Mouse (Mus musculus): Measurements from ENCODE around the gene Casp6. TPM values are rescaled to one million over a fixed set of nuclear protein-coding genes. Genes with fewer than 3 reads are reported as not detected.
A peak's percentile ranks its signal among the peaks of the same experiment; 100 is the strongest.

The Casp6 gene
- total RNA-seq, 2 experiments from 2014 or later, result 6.0 to 9.7 TPM

DNA sequence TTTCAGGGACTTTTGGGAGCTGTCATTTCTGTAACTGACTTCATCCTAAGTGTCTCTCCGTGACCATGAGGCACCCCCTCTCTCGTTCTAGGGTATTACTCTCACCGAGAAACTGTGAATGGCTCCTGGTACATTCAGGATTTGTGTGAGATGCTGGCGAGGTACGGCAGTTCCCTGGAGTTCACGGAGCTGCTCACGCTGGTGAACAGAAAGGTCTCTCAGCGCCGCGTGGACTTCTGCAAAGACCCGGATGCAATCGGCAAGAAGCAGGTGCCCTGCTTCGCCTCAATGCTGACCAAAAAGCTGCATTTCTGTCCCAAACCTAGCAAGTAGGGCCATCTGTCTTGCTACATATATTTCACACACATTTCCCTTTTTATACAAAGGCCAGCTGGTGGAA, 12.0 kb downstream of the Casp6 start:
- DNase-seq (ENCODE audit: low spot score in 2 of 2), result no peak
- intact Hi-C loops (cut with DNase I), result no loop called here

- intact Hi-C loops (cut with DNase I), result loop anchor here (5.0 kb wide), 1 partner anchor 145 kb away; the partner anchor contains the start of gene Sec24b
- no peak for DNase-seq (ENCODE audit: low spot score in 2 of 2)
These were observed 16.2 kb downstream of the Casp6 start for GRCm38 (mm10) chr3:129917424-129917823.

GRCm38 (mm10) chr3:129918434-129918833, 17.2 kb downstream of the Casp6 start:
- DNase-seq (ENCODE audit: low spot score in 2 of 2), result peak; percentile 81 to 91
- intact Hi-C loops (cut with DNase I), result loop anchor here (1.0 to 5.0 kb wide), 2 partner anchors 144 to 161 kb away; partner anchors contain the start of gene Sec24b

DNA sequence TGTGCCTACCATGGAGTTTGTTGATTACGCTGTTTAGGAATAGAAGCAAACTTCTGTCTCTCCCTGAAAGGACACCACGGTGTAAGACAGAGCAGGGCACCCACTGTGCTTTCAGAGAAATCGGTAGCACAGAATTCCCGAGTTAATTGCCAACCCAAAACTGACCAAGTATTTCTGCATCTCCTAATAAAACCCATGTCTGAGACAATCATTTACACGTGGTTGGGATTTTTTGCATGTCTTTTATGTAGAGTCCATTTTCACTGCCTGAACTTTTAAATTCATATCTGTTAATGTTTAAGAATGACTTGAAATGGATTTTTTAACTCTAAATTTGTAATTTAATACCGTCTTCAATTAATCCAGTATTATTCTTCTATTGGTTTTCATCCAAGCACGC, 22.4 kb downstream of the Casp6 start:
- no peak for DNase-seq (ENCODE audit: low spot score in 2 of 2)
- intact Hi-C loops (cut with DNase I), result no loop called here

- intact Hi-C loops (cut with DNase I), result no loop called here
- DNase-seq (ENCODE audit: low spot score in 2 of 2), result no peak
These were observed 24.6 kb downstream of the Casp6 start for GRCm38 (mm10) chr3:129925861-129926260.

- DNase-seq (ENCODE audit: low spot score in 2 of 2), result peak in 1 of 2 experiments; percentile 63
- intact Hi-C loops (cut with DNase I), result no loop called here
These were observed 29.1 kb downstream of the Casp6 start for GRCm38 (mm10) chr3:129930213-129930778.

DNA sequence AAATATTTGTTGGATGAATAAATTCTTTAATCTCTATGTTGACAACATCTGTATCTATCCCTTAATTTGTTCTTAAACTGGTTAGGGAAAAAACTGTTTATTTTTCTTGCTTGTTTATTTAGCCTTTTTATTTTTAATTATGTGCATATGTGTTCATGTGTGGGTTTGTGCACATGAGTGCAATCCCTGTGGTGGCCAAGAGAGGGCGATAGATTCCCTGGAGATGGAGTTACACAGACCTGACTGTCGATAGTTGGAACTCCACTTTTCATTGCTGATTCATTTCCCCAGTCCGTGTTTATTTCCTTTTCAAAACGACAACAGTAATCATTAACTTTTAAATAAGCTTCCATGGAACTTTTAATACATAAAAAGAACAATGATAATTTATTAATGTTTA, 31.2 kb downstream of the Casp6 start:
- intact Hi-C loops (cut with DNase I), result no loop called here

DNA sequence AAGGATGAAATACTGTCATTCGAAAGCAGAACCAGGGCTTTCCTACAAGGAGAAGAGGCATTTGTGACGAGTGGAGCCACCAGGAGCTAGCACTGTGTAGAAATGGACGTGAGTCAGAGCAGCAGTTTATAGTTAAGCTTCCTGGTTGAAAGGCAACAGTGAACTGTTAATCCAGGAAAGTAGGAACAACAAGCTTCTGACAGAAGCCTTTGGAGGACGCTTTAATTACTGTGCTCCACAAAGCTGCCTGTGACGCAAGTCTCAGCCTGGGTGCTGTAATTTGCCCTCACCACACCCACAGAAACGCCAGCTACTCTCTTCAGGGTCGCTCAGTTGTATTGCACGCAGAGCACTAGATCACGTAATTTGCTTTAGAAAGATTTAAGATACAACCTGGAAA, 35.3 kb downstream of the Casp6 start:
- intact Hi-C loops (cut with DNase I), result no loop called here
- peak in 1 of 2 experiments; percentile 31 for DNase-seq (ENCODE audit: low spot score in 2 of 2)

More for the DNA sequence above, 31.2 kb downstream of the Casp6 start:
- DNase-seq (ENCODE audit: low spot score in 2 of 2), result no peak

- no peak for DNase-seq (ENCODE audit: low spot score in 2 of 2)
- intact Hi-C loops (cut with DNase I), result no loop called here
These were observed 36.6 kb downstream of the Casp6 start for GRCm38 (mm10) chr3:129937848-129938247.

DNA sequence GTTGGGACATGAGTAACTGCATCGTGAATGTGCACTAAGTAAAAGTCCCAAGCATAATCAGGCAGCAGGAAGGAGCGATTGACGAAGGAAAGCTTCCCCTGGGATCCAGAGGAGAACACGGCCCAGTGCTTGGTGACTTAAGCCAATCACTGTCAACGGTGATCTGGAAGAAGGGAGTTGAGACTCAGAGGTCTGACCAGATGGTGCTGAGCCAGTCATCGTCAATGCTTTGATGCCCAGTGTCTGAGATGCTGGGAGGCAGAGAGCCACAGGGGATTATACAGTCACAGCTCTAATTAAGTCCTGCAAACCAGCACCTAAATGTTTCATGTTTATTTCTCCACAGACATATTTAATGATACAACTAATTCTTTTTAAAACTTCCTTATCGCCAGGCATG, 37.8 kb downstream of the Casp6 start:
- DNase-seq (ENCODE audit: low spot score in 2 of 2), result no peak
- intact Hi-C loops (cut with DNase I), result no loop called here

- peak in 1 of 2 experiments; percentile 33 for DNase-seq (ENCODE audit: low spot score in 2 of 2)
- intact Hi-C loops (cut with DNase I), result no loop called here
These were observed 39.6 kb downstream of the Casp6 start for GRCm38 (mm10) chr3:129940780-129941179.

DNA sequence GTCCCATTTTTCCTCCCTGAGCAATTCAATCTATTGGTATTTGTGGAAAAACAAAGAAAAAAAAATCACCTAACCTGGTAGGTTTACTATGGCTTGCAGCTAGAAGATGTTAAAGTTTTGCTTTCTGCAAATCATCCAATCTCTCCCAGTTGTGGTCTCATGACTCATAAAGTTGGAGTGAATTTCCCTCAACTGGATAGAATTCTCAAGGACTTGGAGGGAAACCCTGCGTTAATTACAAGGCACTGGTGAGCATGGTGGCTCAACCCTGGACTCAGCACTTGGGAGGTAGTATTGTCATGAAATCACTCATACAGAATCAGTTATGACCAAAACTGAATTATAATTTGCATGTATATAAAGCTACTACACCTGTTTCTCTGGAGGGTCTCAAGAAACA, 40.1 kb downstream of the Casp6 start:
- no peak for DNase-seq (ENCODE audit: low spot score in 2 of 2)
- intact Hi-C loops (cut with DNase I), result no loop called here

DNA sequence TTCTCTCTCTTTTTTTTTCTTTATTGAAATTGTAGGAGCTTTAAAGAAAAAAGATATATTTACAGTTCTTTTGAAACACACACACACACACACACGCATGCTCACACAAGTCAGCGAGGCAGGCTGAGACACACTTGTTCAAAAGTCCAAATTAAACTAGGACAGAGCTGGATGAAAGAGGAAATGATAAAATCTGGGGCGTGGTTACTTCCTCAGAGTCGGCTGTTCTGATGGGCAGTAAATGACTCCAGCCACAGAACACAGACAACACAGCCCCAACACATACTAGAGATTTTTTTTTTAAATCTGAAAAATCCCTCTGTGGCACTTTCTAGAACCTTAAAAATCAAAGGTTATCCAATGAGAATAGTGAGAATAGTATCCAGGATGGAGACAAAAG, 42.6 kb downstream of the Casp6 start:
- intact Hi-C loops (cut with DNase I), result no loop called here
- DNase-seq (ENCODE audit: low spot score in 2 of 2), result no peak

GRCm38 (mm10) chr3:129946217-129946914, 45.1 kb downstream of the Casp6 start:
- no peak for DNase-seq (ENCODE audit: low spot score in 2 of 2)
- intact Hi-C loops (cut with DNase I), result no loop called here

GRCm38 (mm10) chr3:129948359-129948758, 47.1 kb downstream of the Casp6 start:
- peak; percentile 31 to 87 for DNase-seq (ENCODE audit: low spot score in 2 of 2)
- intact Hi-C loops (cut with DNase I), result no loop called here

DNA sequence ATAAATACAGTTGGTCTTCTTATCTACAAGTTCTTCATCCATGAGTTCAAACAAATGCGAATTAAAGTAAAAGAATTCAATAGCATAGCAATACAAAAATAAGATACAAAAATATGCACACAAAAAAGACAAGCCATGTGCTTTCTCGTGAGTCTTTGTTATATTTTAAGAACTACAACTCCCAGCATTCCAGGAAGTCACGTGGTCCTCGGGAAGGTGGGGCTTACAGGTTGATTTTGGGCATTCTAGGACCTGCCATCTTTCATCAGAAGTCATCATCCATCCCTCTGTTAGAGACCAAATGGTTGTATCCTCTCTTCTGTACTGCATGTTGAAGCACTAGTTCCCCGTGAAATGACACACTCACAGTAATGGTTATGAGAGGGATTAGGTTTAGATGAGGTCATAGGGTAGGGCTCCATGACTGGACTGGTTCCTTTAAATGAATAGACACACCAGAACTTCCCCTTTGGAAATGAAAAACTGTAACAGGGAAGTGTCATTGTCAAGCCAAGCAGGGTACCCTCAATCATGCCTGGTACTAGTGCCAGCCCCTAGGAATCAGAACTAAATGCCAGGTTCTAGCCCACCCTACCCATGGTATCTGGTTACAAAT, 48.0 kb downstream of the Casp6 start:
- intact Hi-C loops (cut with DNase I), result no loop called here
- DNase-seq (ENCODE audit: low spot score in 2 of 2), result no peak

- no peak for DNase-seq (ENCODE audit: low spot score in 2 of 2)
- intact Hi-C loops (cut with DNase I), result no loop called here
These were observed 52.1 kb downstream of the Casp6 start for GRCm38 (mm10) chr3:129953296-129953695.

GRCm38 (mm10) chr3:129962533-129962932, 61.3 kb downstream of the Casp6 start:
- no peak for DNase-seq (ENCODE audit: low spot score in 2 of 2)
- intact Hi-C loops (cut with DNase I), result no loop called here

Data from left cerebral cortex, postnatal 25 days (tissue).